Mouse (Mus musculus): Measurements from ENCODE around the gene Gmip. TPM values are rescaled to one million over a fixed set of nuclear protein-coding genes. Genes with fewer than 3 reads are reported as not detected.
A peak's percentile ranks its signal among the peaks of the same experiment; 100 is the strongest.

Gmip gene
- total RNA-seq, 2 experiments from 2014 or later = 14.2 to 24.4 TPM

DNA sequence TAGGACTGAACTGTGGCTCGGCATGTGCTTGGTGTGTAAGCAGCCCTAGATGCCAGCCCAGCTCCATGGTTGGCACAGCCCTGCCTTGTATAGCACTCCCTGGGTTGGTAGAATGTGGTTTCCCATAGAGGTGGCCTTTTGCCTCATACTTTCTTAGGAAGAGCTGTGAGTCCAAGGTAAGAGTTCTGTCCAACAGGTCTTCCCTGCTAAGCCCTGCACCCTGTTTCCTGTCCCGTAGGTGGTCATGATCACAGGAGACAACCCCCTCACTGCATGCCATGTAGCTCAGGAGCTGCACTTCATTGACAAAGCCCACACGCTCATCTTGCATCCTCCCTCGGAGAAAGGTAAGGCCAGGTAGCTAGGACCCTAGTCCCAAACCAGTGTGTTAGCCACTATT is 6.7 kb upstream of the Gmip start:
- no peak for ATAC-seq (replicated peaks; ENCODE audit: low FRiP score, poor library complexity, severe bottlenecking)

- no peak for ATAC-seq (replicated peaks; ENCODE audit: low FRiP score, poor library complexity, severe bottlenecking)
Measured at GRCm38 (mm10) chr8:69802216-69802615, 6.3 kb upstream of the Gmip start.

DNA sequence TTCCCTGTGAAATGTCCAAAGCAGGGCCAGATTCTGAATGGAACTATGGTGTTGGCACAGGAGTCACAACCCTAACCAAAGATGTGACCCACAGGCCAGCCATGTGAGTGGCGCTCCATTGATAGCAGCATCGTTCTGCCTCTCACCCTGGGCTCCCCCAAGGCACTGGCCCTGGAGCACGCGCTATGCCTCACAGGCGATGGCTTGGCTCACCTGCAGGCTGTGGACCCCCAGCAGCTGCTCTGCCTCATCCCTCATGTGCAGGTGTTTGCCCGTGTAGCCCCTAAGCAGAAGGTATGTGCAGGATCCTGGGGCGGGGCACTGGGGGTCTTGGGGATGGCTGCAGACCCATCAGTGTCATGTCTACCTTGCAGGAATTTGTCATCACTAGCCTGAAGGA is 5.1 kb upstream of the Gmip start:
- no peak for ATAC-seq (replicated peaks; ENCODE audit: low FRiP score, poor library complexity, severe bottlenecking)

- no peak for ATAC-seq (replicated peaks; ENCODE audit: low FRiP score, poor library complexity, severe bottlenecking)
Measured at GRCm38 (mm10) chr8:69804537-69804936, 3.9 kb upstream of the Gmip start.

GRCm38 (mm10) chr8:69805086-69805485 is 3.4 kb upstream of the Gmip start:
- ATAC-seq (replicated peaks; ENCODE audit: low FRiP score, poor library complexity, severe bottlenecking) = no peak

DNA sequence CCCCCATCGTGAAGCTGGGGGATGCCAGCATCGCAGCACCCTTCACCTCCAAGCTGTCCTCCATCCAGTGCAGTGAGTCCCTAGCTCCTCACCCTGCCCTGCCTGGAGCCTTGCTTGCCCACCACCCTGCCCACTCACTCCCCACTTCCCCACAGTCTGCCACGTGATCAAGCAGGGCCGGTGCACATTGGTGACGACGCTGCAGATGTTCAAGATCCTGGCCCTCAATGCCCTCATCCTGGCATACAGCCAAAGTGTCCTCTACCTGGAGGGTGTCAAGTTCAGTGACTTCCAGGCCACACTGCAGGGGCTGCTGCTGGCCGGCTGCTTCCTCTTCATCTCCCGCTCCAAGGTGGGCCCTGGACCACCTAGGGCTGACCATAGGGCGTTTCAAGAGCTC is 3.0 kb upstream of the Gmip start:
- no peak for ATAC-seq (replicated peaks; ENCODE audit: low FRiP score, poor library complexity, severe bottlenecking)

DNA sequence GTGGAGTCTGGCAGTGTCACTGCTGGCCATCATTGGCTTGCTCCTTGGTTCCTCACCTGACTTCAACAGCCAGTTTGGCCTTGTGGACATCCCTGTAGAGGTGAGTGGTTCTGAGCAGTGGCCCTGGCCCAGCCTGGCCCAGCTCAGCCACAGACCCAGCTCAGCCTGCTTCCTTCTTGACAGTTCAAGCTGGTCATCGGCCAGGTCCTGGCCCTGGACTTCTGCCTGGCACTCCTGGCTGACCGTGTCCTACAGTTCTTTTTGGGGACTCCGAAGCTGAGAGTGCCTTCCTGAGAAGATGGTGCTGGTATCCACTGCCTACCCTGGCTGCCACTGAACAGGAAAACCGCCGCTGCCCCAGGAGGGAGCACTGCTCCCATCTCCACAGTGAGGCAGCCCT is 1.2 kb upstream of the Gmip start:
- no peak for ATAC-seq (replicated peaks; ENCODE audit: low FRiP score, poor library complexity, severe bottlenecking)

- no peak for ATAC-seq (replicated peaks; ENCODE audit: low FRiP score, poor library complexity, severe bottlenecking)
Measured at GRCm38 (mm10) chr8:69808864-69809403, 455 bp downstream of the Gmip start.

- ATAC-seq (replicated peaks; ENCODE audit: low FRiP score, poor library complexity, severe bottlenecking) = no peak
Measured at GRCm38 (mm10) chr8:69809820-69810219, 1.3 kb downstream of the Gmip start.

DNA sequence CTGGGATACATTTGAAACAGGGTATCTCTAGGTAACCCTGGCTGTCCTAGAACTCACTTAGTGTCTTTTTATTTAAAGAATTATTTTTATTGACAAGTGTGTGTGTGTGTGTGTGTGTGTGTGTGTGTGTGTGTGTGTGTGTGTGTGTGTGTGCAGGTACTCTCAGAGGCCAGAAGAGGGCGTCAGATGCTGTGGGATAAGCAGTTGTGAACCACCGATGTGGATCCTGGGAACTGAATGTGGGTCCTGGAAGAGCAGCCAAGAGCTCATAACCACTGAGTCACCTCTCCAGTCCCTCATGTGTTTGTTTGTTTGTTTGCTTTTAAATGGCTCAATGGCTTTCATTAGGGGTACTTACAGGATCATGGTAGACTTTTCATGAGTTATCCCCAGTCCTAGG is 6.4 kb downstream of the Gmip start:
- ATAC-seq (replicated peaks; ENCODE audit: low FRiP score, poor library complexity, severe bottlenecking) = no peak

DNA sequence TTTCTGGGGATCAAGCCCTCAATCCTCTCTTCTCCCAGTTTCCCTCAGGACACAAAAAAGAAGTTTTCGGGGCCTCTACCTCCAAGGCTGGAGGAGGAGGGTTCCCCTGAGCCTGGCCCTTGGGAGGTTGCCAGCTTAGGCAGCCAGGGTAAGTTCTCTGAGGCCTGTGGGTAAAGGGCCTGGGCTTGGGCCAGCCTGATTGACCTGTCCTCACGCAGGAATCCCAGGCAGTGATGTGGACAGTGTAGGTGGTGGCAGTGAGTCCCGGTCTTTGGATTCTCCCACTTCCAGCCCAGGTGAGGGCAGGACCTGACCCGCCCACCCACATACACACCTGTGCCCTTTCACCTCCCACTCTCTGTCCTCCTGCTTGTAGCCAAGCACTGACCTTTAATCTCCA is 6.9 kb downstream of the Gmip start:
- no peak for ATAC-seq (replicated peaks; ENCODE audit: low FRiP score, poor library complexity, severe bottlenecking)

DNA sequence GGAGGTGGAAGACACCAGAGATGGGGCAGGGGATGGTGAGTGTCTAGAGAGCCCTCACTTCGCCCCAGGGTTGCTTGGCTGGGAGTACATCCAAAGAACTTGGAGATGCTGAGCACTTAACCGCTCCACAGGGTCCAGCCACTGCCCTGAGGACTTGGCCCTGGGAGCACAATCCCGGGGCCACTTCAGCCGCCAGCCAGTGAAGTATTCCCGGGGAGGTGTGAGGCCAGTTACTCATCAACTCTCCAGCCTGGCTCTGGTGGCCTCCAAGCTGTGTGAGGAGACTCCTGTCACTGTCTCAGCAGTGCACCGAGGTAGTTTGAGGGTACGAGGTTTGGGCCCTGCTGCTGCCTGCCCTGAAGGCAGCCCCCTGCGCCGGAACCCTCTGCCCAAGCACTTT is 12.0 kb downstream of the Gmip start:
- ATAC-seq (replicated peaks; ENCODE audit: low FRiP score, poor library complexity, severe bottlenecking) = no peak

GRCm38 (mm10) chr8:69821971-69822385 is 13.5 kb downstream of the Gmip start:
- no peak for ATAC-seq (replicated peaks; ENCODE audit: low FRiP score, poor library complexity, severe bottlenecking)

DNA sequence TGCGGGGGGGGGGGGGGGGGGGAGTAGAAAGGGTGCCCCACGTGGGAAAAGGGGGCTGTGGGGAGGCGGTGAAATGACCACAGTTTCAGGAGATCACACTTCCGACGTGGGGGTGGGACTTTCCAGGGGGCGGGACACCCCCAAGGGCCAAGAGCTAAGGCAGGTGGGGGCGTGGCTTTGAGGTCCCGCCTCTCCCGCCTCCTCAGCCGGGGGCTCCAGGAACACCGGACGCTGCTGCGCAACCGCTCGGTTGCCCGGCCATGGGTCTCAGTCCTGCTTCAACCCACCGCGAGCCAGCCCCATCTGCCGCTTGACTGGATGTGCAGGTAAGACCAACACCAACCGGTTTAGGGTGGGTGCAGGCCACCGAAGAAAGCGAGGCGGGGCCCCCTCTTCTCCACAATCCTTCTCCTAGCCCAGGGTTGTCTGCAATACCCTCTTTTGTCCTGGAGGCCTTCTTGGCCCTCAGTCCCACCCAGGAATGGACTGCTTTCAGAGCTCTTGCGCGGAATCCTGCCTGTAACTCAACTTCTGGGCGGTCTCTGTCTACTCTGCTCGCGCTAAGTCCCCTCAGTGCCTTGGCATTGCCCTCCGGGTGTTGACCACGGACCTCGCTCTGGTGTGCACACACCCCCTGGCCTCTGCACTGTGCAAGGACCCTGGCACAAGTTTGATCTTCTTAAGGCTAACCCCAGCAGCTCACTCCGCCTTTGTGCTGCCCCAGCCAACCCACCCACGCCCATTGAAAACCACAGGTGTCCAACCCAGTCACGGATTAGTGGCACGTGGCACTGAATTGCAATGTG is 14.1 kb downstream of the Gmip start, which contains the start of gene Lpar2:
Gene Lpar2, plus strand, starts transcription at position 44 of the 806 bp plus-strand sequence.
- no peak for ATAC-seq (replicated peaks; ENCODE audit: low FRiP score, poor library complexity, severe bottlenecking)

- no peak for ATAC-seq (replicated peaks; ENCODE audit: low FRiP score, poor library complexity, severe bottlenecking)
Measured at GRCm38 (mm10) chr8:69826371-69826770, 17.9 kb downstream of the Gmip start.

DNA sequence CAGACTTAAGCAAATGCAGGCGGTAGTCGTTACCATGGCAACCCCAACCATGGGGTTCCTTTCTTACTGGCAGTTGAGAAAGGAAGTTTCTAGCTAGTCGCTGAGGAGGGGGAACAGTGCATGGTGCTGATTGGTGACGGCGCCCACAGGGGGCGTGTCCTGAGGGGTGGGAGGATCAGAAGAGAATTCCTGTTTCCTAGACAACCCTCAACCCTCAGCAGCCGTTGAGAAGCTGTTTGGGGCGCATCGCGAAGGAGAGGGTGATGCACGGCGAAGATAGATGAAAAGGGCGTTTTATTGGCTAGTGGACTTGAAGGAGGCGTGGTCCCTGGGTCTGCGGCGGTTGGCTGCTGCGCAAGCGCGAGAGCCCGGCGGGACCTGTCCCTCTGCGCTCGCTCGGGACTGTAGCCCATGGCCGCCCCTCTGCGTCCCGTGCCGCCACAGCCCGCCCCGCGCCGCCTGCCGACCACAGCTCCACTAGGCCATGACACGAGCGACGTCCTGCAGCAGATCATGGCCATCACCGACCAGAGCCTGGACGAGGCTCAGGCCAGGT is 23.9 kb downstream of the Gmip start, which contains the start of gene Pbx4:
Gene Pbx4, plus strand, starts transcription at position 194 of the 556 bp plus-strand sequence.
- peak; percentile 95 for ATAC-seq (replicated peaks; ENCODE audit: low FRiP score, poor library complexity, severe bottlenecking)

- ATAC-seq (replicated peaks; ENCODE audit: low FRiP score, poor library complexity, severe bottlenecking) = no peak
Measured at GRCm38 (mm10) chr8:69837057-69837682, 28.7 kb downstream of the Gmip start.

- ATAC-seq (replicated peaks; ENCODE audit: low FRiP score, poor library complexity, severe bottlenecking) = no peak
Measured at GRCm38 (mm10) chr8:69847167-69848065, 38.9 kb downstream of the Gmip start.

GRCm38 (mm10) chr8:69848951-69849350 is 40.5 kb downstream of the Gmip start:
- ATAC-seq (replicated peaks; ENCODE audit: low FRiP score, poor library complexity, severe bottlenecking) = 0 out of 2 replicates have a peak, but pooled peaks have one; percentile 44

DNA sequence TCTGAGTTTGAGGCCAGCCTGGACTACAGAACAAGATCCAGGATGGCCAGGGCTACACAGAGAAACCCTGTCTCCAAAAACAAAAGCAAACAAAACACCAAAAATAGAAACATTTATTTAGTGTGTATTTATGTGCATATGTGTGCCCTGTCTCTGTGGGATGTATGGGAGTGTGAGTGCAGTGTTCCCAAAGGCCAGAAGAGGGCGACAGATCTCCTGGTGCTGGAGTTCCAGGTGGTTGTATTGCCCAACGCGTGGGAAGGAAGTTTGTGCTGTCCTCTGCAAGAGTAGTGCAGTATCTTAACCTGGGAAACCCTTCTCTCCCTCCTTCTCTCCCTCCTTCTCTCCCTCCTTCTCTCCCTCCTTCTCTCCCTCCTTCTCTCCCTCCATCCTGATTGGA is 41.4 kb downstream of the Gmip start:
- ATAC-seq (replicated peaks; ENCODE audit: low FRiP score, poor library complexity, severe bottlenecking) = peak; percentile 70
